Mouse (Mus musculus) hindbrain, embryonic 16.5 days (tissue): ENCODE data around the gene Gm13420. TPM values are rescaled to one million over a fixed set of nuclear protein-coding genes. Genes with fewer than 3 reads are reported as not detected.
A peak's percentile ranks its signal among the peaks of the same experiment; 100 is the strongest.

Source experiments
- ATAC-seq: fragments of 200-750 bp; cut with Nextera tagmentation; 2 replicates; pipeline ENCODE4 v1.8.0; 2017; ENCODE audit warnings: moderate TSS enrichment, moderate library complexity
- H3K27ac ChIP-seq: fragments of 300-500 bp; sonication (generic); 2 replicates; pipeline ENCODE4 v1.5.1; 2014; ENCODE audit warnings: low read depth, mild to moderate bottlenecking, control low read depth, low read length, moderate library complexity
- H3K27me3 ChIP-seq: fragments of 300-500 bp; sonication (generic); replicated peaks from 2 replicates; pipeline ENCODE4 v1.6.1; 2014; ENCODE audit warnings: low read length; ENCODE audit not compliant: control insufficient read depth, insufficient read depth
- H3K36me3 ChIP-seq: fragments of 300-500 bp; sonication (generic); 2 replicates; pipeline ENCODE4 v1.6.1; 2014; ENCODE audit warnings: mild to moderate bottlenecking, low read length, moderate library complexity, mixed read lengths; ENCODE audit not compliant: control insufficient read depth, insufficient read depth
- H3K4me1 ChIP-seq: fragments of 300-500 bp; sonication (generic); 2 replicates; pipeline ENCODE4 v1.6.1; 2014; ENCODE audit warnings: low read depth, low read length; ENCODE audit not compliant: control insufficient read depth, insufficient read depth
- H3K4me2 ChIP-seq: fragments of 300-500 bp; sonication (generic); 2 replicates; pipeline ENCODE4 v1.6.1; 2014; ENCODE audit warnings: mild to moderate bottlenecking, low read length, control low read depth, moderate library complexity
- H3K4me3 ChIP-seq: fragments of 300-500 bp; sonication (generic); 2 replicates; pipeline ENCODE4 v1.5.1; 2014; ENCODE audit warnings: mild to moderate bottlenecking, low read length, control low read depth, moderate library complexity
- H3K9ac ChIP-seq: fragments of 300-500 bp; sonication (generic); 2 replicates; pipeline ENCODE4 v1.6.1; 2014; ENCODE audit warnings: low read depth, mild to moderate bottlenecking, control low read depth, low read length, moderate library complexity
- H3K9me3 ChIP-seq: fragments of 300-500 bp; sonication (generic); 2 replicates; pipeline ENCODE4 v1.6.1; 2014; ENCODE audit warnings: mild to moderate bottlenecking, low read length, moderate library complexity; ENCODE audit not compliant: control insufficient read depth
- WGBS: fragments of 180-500 bp; shearing (Covaris S2); extraction: QIAGEN DNeasy Blood & Tissue Kit; methylation state at CpG from one replicate; pipeline ENCODE4 v1.1.7; 2014; 5-methylcytosine and 5-hydroxymethylcytosine counted together
- polyA plus RNA-seq: library from polyadenylated mRNA; unstranded; fragments of >200 nt; fragmentation: Nextera tagmentation; extraction: Ambion mirVana; gene quantifications from 2 replicates; pipeline ENCODE4 v1.2.1, GENCODE M21; 2015

The Gm13420 gene
- polyA plus RNA-seq, 1 experiment from 2014 or later = 0.38 TPM

DNA sequence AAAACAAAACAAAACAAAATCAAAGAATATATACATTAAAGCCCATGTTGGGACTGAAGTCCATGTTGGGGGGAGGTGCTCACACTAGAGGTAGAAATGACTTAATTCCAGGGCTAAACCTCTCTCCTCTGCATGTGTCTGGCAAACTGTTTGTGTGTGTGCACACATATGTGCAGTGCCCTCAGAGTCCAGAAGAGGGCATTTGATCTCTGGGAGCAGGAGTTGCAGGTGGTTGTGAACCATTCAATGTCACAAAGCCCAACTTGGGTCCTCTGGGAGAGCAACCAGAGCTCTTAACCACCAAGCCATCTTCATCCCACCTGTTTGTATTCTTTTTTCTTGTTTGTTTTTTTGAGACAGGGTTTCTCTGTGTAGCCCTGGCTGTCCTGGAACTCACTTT, 18.7 kb upstream of the Gm13420 start:
- no peak for ATAC-seq
- no peak overlapping the region for H3K4me3 ChIP-seq
- H3K4me1 ChIP-seq = no peaks in the 10 kb centered on the region
- peaks cover 7% of the 10 kb centered on the region; the same call in 1 of the 2 replicates for H3K36me3 ChIP-seq
- H3K27ac ChIP-seq = no peak overlapping the region
- no peaks in the 10 kb centered on the region for H3K9me3 ChIP-seq
- H3K9ac ChIP-seq = no peak overlapping the region
- no peaks in the 10 kb centered on the region for H3K27me3 ChIP-seq
- no peak overlapping the region for H3K4me2 ChIP-seq

- Histone ChIP-seq H3K36me3 (peaks cover 7% of the 10 kb centered on the region; the same call in 1 of the 2 replicates), H3K27ac (no peak overlapping the region), H3K4me3 (no peak overlapping the region), H3K9ac (no peak overlapping the region), H3K27me3 (no peaks in the 10 kb centered on the region), H3K4me2 (no peak overlapping the region), H3K9me3 (no peaks in the 10 kb centered on the region), H3K4me1 (no peaks in the 10 kb centered on the region)
- WGBS = 72% methylated on average over 9 of the region's 9 CpGs
- ATAC-seq = no peak
These were observed 17.4 kb upstream of the Gm13420 start for GRCm38 (mm10) chr2:29768901-29769300.

DNA sequence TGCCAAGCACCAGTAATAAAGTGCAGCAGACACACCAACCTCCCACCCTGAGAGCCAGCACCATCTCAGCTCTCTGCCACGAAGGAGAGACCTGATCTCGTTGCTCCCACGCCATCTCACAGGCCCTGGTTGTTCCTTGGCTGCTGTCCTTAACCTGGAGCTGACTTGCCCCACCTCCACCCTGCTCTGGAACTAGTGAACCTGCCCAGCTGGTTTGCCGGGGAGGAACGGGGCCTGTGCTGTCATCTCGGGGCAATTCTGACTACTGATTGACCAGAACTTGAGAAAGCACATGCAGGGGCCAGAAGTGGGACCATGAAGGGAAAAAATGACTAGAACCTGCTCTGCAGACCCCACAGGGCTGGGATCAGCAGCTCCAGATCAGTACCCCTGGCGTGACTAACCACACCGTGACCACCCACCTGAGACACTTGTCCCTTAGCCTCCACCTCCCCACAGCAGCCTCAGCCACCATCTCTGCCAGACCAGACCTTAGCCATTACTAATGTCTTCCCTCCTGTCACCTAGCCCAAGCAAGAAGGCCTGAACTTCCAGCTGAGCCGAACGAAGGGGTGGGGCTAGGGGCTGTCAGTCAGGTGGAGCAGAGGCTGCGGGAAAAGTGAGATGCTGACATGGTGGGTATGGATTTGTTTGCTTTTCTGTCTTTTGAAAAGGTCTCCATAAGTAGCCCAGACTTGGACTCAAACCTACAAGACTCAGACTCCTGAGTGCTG, 16.7 kb upstream of the Gm13420 start:
- Histone ChIP-seq H3K4me2 (no peak overlapping the region), H3K9me3 (no peaks in the 10 kb centered on the region), H3K27me3 (no peaks in the 10 kb centered on the region), H3K4me3 (no peak overlapping the region), H3K4me1 (no peaks in the 10 kb centered on the region), H3K27ac (no peak overlapping the region), H3K36me3 (0 out of 2 replicates have a peak, but pooled peaks cover 2% of the 10 kb centered on the region), H3K9ac (no peak overlapping the region)
- 69% methylated on average over 11 of the region's 11 CpGs for WGBS
- ATAC-seq = no peak

GRCm38 (mm10) chr2:29764831-29765230, 13.3 kb upstream of the Gm13420 start:
- Histone ChIP-seq H3K36me3 (no peaks in the 10 kb centered on the region), H3K27ac (no peak overlapping the region), H3K27me3 (no peaks in the 10 kb centered on the region; the same call in 1 of the 2 replicates), H3K4me1 (no peaks in the 10 kb centered on the region), H3K4me2 (no peak overlapping the region), H3K9ac (no peak overlapping the region), H3K4me3 (no peak overlapping the region), H3K9me3 (no peaks in the 10 kb centered on the region)
- WGBS = 3% methylated on average over 1 of the region's 1 CpGs
- no peak for ATAC-seq

DNA sequence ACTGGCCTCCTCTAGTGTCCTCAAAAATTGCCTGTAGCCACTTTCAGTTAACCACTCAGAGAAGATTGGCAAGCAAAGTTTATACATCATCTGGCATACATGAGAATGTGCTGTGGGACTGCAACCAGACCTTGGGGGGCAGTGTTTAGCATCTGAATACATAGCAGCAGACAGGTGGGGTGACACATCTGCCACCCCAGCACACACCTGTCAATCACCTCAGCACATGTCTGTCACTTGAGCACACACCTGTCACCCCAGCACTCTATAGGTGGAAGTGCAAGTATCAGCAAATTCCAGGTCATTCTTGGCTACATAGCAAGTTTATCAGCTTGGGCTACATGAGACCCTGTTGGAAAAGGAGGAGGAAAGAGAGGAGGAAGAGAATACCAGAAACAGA, 4.2 kb upstream of the Gm13420 start:
- no peaks in the 10 kb centered on the region for H3K9me3 ChIP-seq
- H3K4me1 ChIP-seq = peaks cover 6% of the 10 kb centered on the region; the same call in 1 of the 2 replicates
- no peak overlapping the region for H3K9ac ChIP-seq
- ATAC-seq = no peak
- H3K27ac ChIP-seq = no peak overlapping the region
- peaks cover 16% of the 10 kb centered on the region for H3K27me3 ChIP-seq
- no peak overlapping the region for H3K4me3 ChIP-seq
- H3K4me2 ChIP-seq = no peak overlapping the region
- no peaks in the 10 kb centered on the region for H3K36me3 ChIP-seq

- H3K36me3 ChIP-seq = no peaks in the 10 kb centered on the region
- 85% methylated on average over 5 of the region's 5 CpGs for WGBS
- no peaks in the 10 kb centered on the region for H3K9me3 ChIP-seq
- H3K4me3 ChIP-seq = no peak overlapping the region
- ATAC-seq = no peak
- H3K4me2 ChIP-seq = no peak overlapping the region
- no peak overlapping the region for H3K9ac ChIP-seq
- H3K4me1 ChIP-seq = peaks cover 7% of the 10 kb centered on the region; the same call in 1 of the 2 replicates
- peaks cover 24% of the 10 kb centered on the region for H3K27me3 ChIP-seq
- no peak overlapping the region for H3K27ac ChIP-seq
These were observed 912 bp upstream of the Gm13420 start for GRCm38 (mm10) chr2:29752397-29752796.

GRCm38 (mm10) chr2:29748499-29748898, 3.0 kb downstream of the Gm13420 start:
- 90% methylated on average over 4 of the region's 4 CpGs for WGBS
- H3K27ac ChIP-seq = no peak overlapping the region
- no peak for ATAC-seq
- H3K9ac ChIP-seq = no peak overlapping the region
- peaks cover 27% of the 10 kb centered on the region for H3K27me3 ChIP-seq
- H3K9me3 ChIP-seq = no peaks in the 10 kb centered on the region
- H3K4me1 ChIP-seq = peaks cover 10% of the 10 kb centered on the region; the same call in 1 of the 2 replicates
- no peak overlapping the region for H3K4me2 ChIP-seq
- H3K4me3 ChIP-seq = no peak overlapping the region
- no peaks in the 10 kb centered on the region for H3K36me3 ChIP-seq

DNA sequence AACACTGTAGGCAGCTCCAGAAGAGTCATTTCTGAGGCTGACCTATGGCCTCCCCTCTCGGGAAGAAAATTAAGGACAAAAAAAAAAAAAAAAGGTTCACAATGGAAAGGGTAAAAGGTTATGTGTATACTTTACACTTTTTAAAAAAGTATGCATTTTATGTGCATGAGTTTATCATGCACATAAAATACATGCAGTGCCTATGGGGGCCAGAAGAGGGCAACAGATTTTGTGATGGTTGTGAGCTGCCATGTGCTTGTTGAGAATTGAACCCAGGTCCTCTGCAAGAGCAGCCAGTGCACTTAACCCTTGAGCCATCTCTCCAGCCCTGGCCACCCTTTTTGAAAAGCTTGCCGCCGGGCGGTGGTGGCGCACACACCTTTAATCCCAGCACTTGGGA, 3.6 kb downstream of the Gm13420 start:
- no peak overlapping the region for H3K9ac ChIP-seq
- H3K4me2 ChIP-seq = no peak overlapping the region; the same call in 1 of the 2 replicates
- no peaks in the 10 kb centered on the region for H3K36me3 ChIP-seq
- 63% methylated on average over 5 of the region's 5 CpGs for WGBS
- peaks cover 10% of the 10 kb centered on the region; the same call in 1 of the 2 replicates for H3K4me1 ChIP-seq
- no peak for ATAC-seq
- H3K27me3 ChIP-seq = peaks cover 27% of the 10 kb centered on the region
- no peak overlapping the region for H3K4me3 ChIP-seq
- H3K9me3 ChIP-seq = no peaks in the 10 kb centered on the region
- no peak overlapping the region for H3K27ac ChIP-seq

- peak; percentile 31; the same call in 1 of the 2 replicates for ATAC-seq
- Histone ChIP-seq H3K36me3 (no peaks in the 10 kb centered on the region), H3K9ac (peak overlapping the region; percentile 76), H3K4me1 (peaks cover 10% of the 10 kb centered on the region; the same call in 1 of the 2 replicates), H3K4me2 (peak overlapping the region; percentile 80), H3K4me3 (peak overlapping the region; percentile 45), H3K27ac (no peak overlapping the region), H3K9me3 (no peaks in the 10 kb centered on the region), H3K27me3 (peaks cover 24% of the 10 kb centered on the region)
- 2% methylated on average over 50 of the region's 50 CpGs for whole genome bisulfite sequencing
These were observed 4.2 kb downstream of the Gm13420 start for GRCm38 (mm10) chr2:29747188-29747782.
